Mouse (Mus musculus) heart, embryonic 16.5 days (tissue): ENCODE measurements around the gene Nptxr. TPM values are rescaled to one million over a fixed set of nuclear protein-coding genes. Genes with fewer than 3 reads are reported as not detected.

ENCODE experiments used
- ATAC-seq: fragments of 200-750 bp; cut with Nextera tagmentation; replicated peaks from 2 replicates; pipeline ENCODE4 v1.8.0; 2017; ENCODE audit warnings: moderate number of reproducible peaks; ENCODE audit not compliant: insufficient read depth, low FRiP score; ENCODE audit errors: extremely low read depth
- H3K27ac ChIP-seq: fragments of 300-500 bp; sonication (generic); 2 replicates; pipeline ENCODE4 v1.5.1; 2014; ENCODE audit warnings: mild to moderate bottlenecking, low read length, control low read depth, moderate library complexity
- H3K27me3 ChIP-seq: fragments of 300-500 bp; sonication (generic); 2 replicates; pipeline ENCODE4 v1.6.1; 2014; ENCODE audit warnings: low read length, mixed read lengths; ENCODE audit not compliant: control insufficient read depth, insufficient read depth
- H3K36me3 ChIP-seq: fragments of 300-500 bp; sonication (generic); 2 replicates; pipeline ENCODE4 v1.6.1; 2014; ENCODE audit not compliant: control insufficient read depth, insufficient read depth
- H3K4me1 ChIP-seq: fragments of 300-500 bp; sonication (generic); 2 replicates; pipeline ENCODE4 v1.6.1; 2014; ENCODE audit warnings: low read length, mixed read lengths; ENCODE audit not compliant: control insufficient read depth, insufficient read depth
- H3K4me2 ChIP-seq: fragments of 300-500 bp; sonication (generic); 2 replicates; pipeline ENCODE4 v1.6.1; 2014; ENCODE audit warnings: low read depth, mild to moderate bottlenecking, control low read depth, low read length
- H3K4me3 ChIP-seq: fragments of 300-500 bp; sonication (generic); 2 replicates; pipeline ENCODE4 v1.5.1; 2014; ENCODE audit warnings: mild to moderate bottlenecking, control low read depth, low read length
- H3K9ac ChIP-seq: fragments of 300-500 bp; sonication (generic); 2 replicates; pipeline ENCODE4 v1.6.1; 2014; ENCODE audit warnings: low read length, control low read depth
- H3K9me3 ChIP-seq: fragments of 300-500 bp; sonication (generic); replicated peaks from 2 replicates; pipeline ENCODE4 v1.6.1; 2016; ENCODE audit warnings: low read length; ENCODE audit not compliant: control insufficient read depth
- WGBS: fragments of 180-500 bp; shearing (Covaris S2); extraction: QIAGEN DNeasy Blood & Tissue Kit; methylation state at CpG from one replicate; pipeline ENCODE4 v1.1.7; 2014; 5-methylcytosine and 5-hydroxymethylcytosine counted together
- polyA plus RNA-seq: library from polyadenylated mRNA; unstranded; fragments of >200 nt; fragmentation: Nextera tagmentation; extraction: Ambion mirVana; gene quantifications from 2 replicates; pipeline ENCODE4 v1.2.1, GENCODE M21; 2015

Nptxr gene
- polyA plus RNA-seq, 1 experiment from 2014 or later: 2.2 TPM

- H3K9me3 ChIP-seq: no peaks in the 10 kb centered on the region
- H3K27ac ChIP-seq: no peak overlapping the region
- no peak for ATAC-seq
- WGBS: 82% methylated on average over 8 of the region's 8 CpGs
- peaks cover 22% of the 10 kb centered on the region for H3K27me3 ChIP-seq
- H3K36me3 ChIP-seq: no peaks in the 10 kb centered on the region
- no peaks in the 10 kb centered on the region for H3K4me1 ChIP-seq
- no peak overlapping the region for H3K4me3 ChIP-seq
- no peak overlapping the region for H3K9ac ChIP-seq
- H3K4me2 ChIP-seq: no peak overlapping the region
Measured at GRCm38 (mm10) chr15:79797680-79798079, 6.9 kb downstream of the Nptxr start.

- Histone ChIP-seq H3K4me2 (no peak overlapping the region), H3K27me3 (peaks cover 17% of the 10 kb centered on the region), H3K27ac (no peak overlapping the region), H3K36me3 (no peaks in the 10 kb centered on the region), H3K4me3 (no peak overlapping the region), H3K4me1 (no peaks in the 10 kb centered on the region), H3K9me3 (no peaks in the 10 kb centered on the region), H3K9ac (no peak overlapping the region)
- ATAC-seq: no peak
- 81% methylated on average over 7 of the region's 7 CpGs for WGBS
Measured at GRCm38 (mm10) chr15:79797096-79797495, 7.5 kb downstream of the Nptxr start.

- H3K4me1 ChIP-seq: no peaks in the 10 kb centered on the region
- H3K27me3 ChIP-seq: peaks cover 13% of the 10 kb centered on the region
- no peak for ATAC-seq
- H3K9me3 ChIP-seq: no peaks in the 10 kb centered on the region
- H3K4me2 ChIP-seq: no peak overlapping the region
- H3K27ac ChIP-seq: no peak overlapping the region
- 74% methylated on average over 12 of the region's 12 CpGs for WGBS
- H3K36me3 ChIP-seq: no peaks in the 10 kb centered on the region
- H3K4me3 ChIP-seq: no peak overlapping the region
- no peak overlapping the region for H3K9ac ChIP-seq
Measured at GRCm38 (mm10) chr15:79796256-79796655, 8.3 kb downstream of the Nptxr start.

- H3K4me1 ChIP-seq: no peaks in the 10 kb centered on the region
- H3K9me3 ChIP-seq: no peaks in the 10 kb centered on the region
- ATAC-seq: no peak
- H3K27ac ChIP-seq: no peak overlapping the region
- no peak overlapping the region for H3K4me3 ChIP-seq
- no peak overlapping the region for H3K9ac ChIP-seq
- H3K4me2 ChIP-seq: no peak overlapping the region
- WGBS: 13% methylated on average over 20 of the region's 20 CpGs
- H3K27me3 ChIP-seq: peaks cover 11% of the 10 kb centered on the region
- no peaks in the 10 kb centered on the region for H3K36me3 ChIP-seq
Measured at GRCm38 (mm10) chr15:79794173-79794572, 10.4 kb downstream of the Nptxr start.

GRCm38 (mm10) chr15:79793076-79793475 is 11.5 kb downstream of the Nptxr start:
- Histone ChIP-seq H3K9me3 (no peaks in the 10 kb centered on the region), H3K36me3 (no peaks in the 10 kb centered on the region), H3K4me2 (no peak overlapping the region), H3K4me1 (no peaks in the 10 kb centered on the region), H3K27me3 (peaks cover 9% of the 10 kb centered on the region), H3K9ac (no peak overlapping the region), H3K4me3 (no peak overlapping the region), H3K27ac (no peak overlapping the region)
- 86% methylated on average over 9 of the region's 9 CpGs for WGBS
- no peak for ATAC-seq

- H3K27ac ChIP-seq: no peak overlapping the region
- no peak overlapping the region for H3K4me2 ChIP-seq
- no peaks in the 10 kb centered on the region for H3K36me3 ChIP-seq
- no peak overlapping the region for H3K4me3 ChIP-seq
- H3K9ac ChIP-seq: no peak overlapping the region
- H3K4me1 ChIP-seq: no peaks in the 10 kb centered on the region
- WGBS: 27% methylated on average over 19 of the region's 19 CpGs
- H3K9me3 ChIP-seq: no peaks in the 10 kb centered on the region
- peaks cover 12% of the 10 kb centered on the region for H3K27me3 ChIP-seq
- ATAC-seq: no peak
Measured at GRCm38 (mm10) chr15:79792455-79792854, 12.1 kb downstream of the Nptxr start.

GRCm38 (mm10) chr15:79791502-79791901 is 13.1 kb downstream of the Nptxr start:
- no peaks in the 10 kb centered on the region for H3K4me1 ChIP-seq
- no peak overlapping the region for H3K27ac ChIP-seq
- no peaks in the 10 kb centered on the region for H3K9me3 ChIP-seq
- ATAC-seq: no peak
- no peak overlapping the region for H3K9ac ChIP-seq
- no peak overlapping the region for H3K4me3 ChIP-seq
- peaks cover 16% of the 10 kb centered on the region for H3K27me3 ChIP-seq
- no peak overlapping the region for H3K4me2 ChIP-seq
- WGBS: 2% methylated on average over 12 of the region's 12 CpGs
- H3K36me3 ChIP-seq: no peaks in the 10 kb centered on the region

GRCm38 (mm10) chr15:79790905-79791304 is 13.7 kb downstream of the Nptxr start:
- no peaks in the 10 kb centered on the region for H3K4me1 ChIP-seq
- peaks cover 19% of the 10 kb centered on the region for H3K27me3 ChIP-seq
- WGBS: 80% methylated on average over 6 of the region's 6 CpGs
- H3K9ac ChIP-seq: no peak overlapping the region
- no peak for ATAC-seq
- no peaks in the 10 kb centered on the region for H3K36me3 ChIP-seq
- H3K4me2 ChIP-seq: no peak overlapping the region
- no peak overlapping the region for H3K27ac ChIP-seq
- no peaks in the 10 kb centered on the region for H3K9me3 ChIP-seq
- H3K4me3 ChIP-seq: no peak overlapping the region

GRCm38 (mm10) chr15:79790111-79790510 is 14.5 kb downstream of the Nptxr start:
- ATAC-seq: no peak
- H3K27ac ChIP-seq: no peak overlapping the region
- no peak overlapping the region for H3K4me3 ChIP-seq
- peaks cover 19% of the 10 kb centered on the region for H3K27me3 ChIP-seq
- no peaks in the 10 kb centered on the region for H3K36me3 ChIP-seq
- H3K4me2 ChIP-seq: no peak overlapping the region
- H3K4me1 ChIP-seq: no peaks in the 10 kb centered on the region
- 35% methylated on average over 8 of the region's 8 CpGs for WGBS
- H3K9ac ChIP-seq: no peak overlapping the region
- no peaks in the 10 kb centered on the region for H3K9me3 ChIP-seq

GRCm38 (mm10) chr15:79787815-79788214 is 16.8 kb downstream of the Nptxr start:
- no peak for ATAC-seq
- no peak overlapping the region for H3K4me3 ChIP-seq
- H3K4me1 ChIP-seq: no peaks in the 10 kb centered on the region
- no peaks in the 10 kb centered on the region for H3K9me3 ChIP-seq
- H3K27me3 ChIP-seq: peaks cover 18% of the 10 kb centered on the region
- no peak overlapping the region for H3K4me2 ChIP-seq
- no peak overlapping the region for H3K27ac ChIP-seq
- H3K36me3 ChIP-seq: no peaks in the 10 kb centered on the region
- WGBS: 58% methylated on average over 8 of the region's 8 CpGs
- no peak overlapping the region for H3K9ac ChIP-seq
